Mouse (Mus musculus): ENCODE measurements around the gene Gm36210.

The Gm36210 gene

DNA sequence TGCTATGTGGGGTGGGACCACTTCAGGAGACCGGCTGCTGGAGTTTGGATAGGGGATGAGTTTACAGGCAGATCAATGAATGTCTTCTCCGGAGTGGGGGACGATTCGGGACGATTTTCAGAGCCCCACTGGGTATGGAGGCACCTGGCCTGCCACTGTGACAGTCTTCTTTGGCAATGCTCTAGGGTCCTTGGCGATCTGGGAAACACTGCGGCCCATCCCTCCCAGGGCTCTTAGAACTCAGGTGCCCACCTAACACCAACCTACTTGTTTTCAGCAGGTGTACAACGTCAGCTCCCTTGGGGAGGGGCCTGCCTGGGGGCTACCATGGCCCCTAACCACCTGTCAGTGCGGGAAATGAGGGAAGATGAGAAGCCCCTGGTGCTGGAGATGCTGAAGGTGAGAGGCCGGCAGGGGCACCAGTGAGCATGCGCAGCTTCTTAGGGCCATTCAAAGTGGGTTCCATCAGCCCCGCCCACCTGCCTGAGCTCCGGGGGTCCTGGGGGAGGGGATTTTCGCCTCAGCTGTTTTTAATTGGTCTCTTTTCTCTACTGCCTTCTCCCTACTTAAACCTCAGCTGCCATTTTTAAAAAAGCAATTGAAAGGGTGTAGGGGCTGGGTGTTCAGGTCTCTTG, 16.7 kb upstream of the Gm36210 start:
- no peak for DNase-seq (ENCODE audit: low read depth)

DNA sequence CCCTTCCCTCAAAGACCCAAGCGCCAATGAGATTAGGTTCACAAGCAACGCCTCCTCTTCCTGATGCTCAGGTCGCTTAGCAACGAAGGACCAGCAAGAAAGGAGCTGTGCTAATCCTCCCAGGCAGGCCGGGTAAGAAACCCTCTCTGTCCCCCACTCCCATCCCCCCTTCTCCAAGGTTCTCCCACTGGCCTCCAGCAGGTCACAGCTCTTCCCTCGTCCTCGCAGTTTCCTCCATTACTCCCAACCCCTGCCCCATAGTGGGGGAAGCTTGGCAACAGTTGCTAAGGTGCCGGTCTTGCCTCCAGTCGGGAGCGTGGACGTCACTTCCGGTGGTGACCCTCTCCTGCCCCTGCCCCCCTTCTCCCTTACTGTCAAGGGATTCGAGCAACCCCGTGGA, 16.2 kb upstream of the Gm36210 start:
- no peak for DNase-seq (ENCODE audit: low read depth)

DNA sequence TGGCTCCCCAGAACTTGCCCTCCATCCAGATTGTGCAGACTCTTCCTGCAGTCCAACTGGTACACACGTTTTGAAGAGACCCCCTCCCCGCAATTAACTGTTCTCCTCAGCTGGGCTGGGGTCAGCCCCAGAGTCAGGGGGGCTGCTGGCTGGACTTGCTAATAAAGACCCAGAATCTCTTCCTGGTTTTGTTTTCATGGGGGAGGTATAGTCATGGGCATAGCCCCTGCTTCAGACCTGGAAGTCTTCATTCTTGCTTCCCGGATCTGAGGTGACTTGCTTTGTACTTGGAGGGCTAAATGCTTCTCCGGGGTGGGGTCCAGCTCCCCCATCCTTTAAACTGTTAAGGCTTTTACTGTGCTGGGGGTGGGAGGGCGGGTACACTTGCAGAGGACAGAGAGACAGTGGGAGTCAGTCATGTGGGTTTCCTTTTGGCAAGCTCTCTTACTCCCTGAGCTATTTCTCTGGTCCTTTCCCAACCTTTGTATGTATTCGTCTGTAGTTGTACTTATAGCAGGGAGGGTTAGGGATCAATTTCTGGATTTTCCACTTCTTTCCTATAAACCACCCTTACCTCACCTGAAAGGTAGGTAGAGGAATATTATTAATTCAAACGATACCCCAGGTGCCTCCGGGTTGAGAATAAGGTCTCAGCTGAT, 15.6 kb upstream of the Gm36210 start, which contains the start of gene Nat14:
Nat14 (plus strand) TSS at position 205 of the 659 bp plus-strand sequence.
- DNase-seq (ENCODE audit: low read depth), result no peak

DNA sequence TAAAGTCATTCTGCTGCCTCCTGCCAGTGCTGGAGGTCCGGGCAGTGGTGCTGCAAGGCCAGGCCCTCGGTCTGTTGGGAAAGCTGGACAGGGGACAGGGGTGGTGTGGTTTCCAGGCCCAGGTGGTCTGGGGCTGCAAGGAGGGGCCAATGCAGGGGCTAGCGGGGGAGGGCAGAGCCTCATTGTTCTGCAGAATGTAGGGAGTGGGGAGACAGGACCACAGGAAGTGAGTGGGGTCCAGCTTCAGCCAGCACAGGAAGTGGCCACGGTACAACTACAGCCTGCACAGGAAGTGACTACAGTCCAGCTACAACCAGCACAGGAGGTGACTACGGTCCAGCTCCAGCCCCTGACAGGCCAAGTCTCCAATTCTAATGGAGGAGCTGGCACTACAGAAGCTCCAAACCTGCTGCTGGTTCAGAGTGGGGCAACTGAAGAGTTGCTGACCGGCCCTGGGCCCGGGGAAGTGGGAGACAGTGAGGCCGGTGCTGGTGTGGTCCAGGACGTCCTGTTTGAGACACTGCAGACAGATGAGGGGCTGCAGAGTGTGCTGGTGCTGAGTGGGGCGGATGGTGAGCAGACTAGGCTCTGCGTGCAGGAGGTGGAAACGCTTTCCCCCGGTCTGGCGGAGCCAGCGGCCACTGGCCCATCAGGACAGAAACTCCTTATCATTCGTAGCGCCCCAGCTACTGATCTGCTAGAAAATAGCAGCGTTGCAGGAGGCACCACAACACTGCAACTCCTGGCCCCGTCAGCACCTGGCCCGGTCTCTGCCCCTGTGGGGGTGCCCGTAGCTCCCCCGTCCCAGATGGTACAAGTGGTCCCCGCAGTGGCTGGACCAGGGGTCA, 14.9 kb upstream of the Gm36210 start:
- no peak for DNase-seq (ENCODE audit: low read depth)

DNA sequence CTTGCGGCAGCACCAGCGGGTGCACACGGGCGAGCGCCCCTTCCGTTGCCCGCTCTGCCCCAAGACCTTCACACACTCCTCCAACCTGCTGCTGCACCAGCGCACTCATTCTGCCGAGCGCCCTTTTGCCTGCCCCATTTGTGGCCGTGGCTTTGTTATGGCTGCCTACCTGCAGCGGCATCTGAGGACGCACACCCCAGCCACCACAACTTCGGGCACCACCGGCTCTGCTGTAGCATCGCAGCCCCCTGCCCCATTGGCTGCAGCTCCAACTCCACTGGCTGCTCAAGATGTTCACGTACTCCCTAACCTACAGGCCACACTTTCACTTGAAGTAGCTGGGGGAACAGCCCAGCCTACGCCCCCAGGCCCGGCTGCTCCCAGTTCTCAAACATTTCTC, 14.2 kb upstream of the Gm36210 start:
- DNase-seq (ENCODE audit: low read depth), result no peak

DNA sequence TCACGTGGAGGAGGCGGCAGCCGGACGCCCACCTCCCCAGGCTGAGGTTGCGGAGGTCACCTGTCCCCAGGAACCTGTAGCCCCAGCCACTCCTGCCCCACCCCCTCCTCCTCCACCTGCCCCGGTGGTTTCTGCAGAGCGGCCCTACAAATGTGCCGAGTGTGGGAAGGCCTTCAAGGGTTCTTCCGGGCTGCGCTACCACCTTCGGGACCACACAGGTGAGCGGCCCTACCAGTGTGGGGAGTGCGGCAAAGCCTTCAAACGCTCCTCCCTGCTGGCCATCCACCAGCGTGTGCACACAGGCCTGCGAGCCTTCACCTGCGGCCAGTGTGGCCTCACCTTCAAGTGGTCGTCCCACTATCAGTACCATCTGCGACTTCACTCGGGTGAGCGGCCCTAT, 13.7 kb upstream of the Gm36210 start:
- no peak for DNase-seq (ENCODE audit: low read depth)

DNA sequence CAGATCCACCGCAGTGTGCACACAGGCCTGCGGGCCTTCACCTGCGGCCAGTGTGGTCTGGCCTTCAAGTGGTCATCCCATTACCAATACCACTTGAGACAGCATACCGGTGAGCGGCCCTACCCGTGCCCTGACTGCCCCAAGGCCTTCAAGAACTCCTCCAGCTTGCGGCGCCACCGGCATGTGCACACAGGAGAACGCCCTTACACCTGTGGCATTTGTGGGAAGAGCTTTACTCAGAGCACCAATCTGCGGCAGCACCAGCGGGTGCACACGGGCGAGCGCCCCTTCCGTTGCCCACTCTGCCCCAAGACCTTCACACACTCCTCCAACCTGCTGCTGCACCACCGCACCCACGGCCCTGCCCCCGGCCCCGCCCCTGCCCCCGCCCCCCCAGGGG, 12.8 kb upstream of the Gm36210 start:
- DNase-seq (ENCODE audit: low read depth), result no peak

DNA sequence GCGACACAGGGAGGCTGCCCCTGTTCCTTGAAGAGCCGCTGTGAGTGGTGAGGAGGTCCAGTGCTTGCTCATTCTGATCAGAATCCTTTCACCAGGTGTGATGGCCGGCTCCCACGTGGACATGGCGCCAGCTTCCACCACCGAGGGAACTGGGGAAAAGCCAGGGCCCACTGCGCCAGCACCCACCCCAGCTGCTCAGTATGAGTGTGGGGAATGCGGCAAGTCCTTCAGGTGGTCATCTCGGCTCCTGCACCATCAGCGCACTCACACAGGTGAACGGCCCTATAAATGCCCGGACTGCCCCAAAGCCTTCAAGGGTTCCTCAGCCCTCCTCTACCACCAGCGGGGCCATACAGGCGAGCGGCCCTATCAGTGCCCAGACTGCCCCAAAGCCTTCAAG, 12.4 kb upstream of the Gm36210 start:
- no peak for DNase-seq (ENCODE audit: low read depth)

DNA sequence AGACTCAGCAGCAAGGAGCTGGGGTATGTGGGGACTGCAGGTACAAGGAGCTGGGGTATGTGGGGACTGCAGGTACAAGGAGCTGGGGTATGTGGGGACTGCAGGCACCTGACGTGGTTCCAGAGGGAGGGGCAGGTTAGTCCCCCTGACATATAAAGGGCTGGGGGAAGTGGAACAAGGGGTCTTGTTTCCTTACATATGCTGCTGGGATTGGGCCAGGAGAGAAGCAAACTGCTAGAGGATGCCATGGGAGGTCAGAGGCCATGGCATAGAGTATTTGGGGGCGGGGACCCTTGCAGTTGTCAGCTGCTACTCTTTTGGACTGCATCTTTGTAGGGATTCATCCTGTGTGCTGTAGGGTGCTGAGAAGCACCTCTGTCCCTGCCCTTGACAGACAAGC, 11.2 kb upstream of the Gm36210 start:
- DNase-seq (ENCODE audit: low read depth), result no peak

DNA sequence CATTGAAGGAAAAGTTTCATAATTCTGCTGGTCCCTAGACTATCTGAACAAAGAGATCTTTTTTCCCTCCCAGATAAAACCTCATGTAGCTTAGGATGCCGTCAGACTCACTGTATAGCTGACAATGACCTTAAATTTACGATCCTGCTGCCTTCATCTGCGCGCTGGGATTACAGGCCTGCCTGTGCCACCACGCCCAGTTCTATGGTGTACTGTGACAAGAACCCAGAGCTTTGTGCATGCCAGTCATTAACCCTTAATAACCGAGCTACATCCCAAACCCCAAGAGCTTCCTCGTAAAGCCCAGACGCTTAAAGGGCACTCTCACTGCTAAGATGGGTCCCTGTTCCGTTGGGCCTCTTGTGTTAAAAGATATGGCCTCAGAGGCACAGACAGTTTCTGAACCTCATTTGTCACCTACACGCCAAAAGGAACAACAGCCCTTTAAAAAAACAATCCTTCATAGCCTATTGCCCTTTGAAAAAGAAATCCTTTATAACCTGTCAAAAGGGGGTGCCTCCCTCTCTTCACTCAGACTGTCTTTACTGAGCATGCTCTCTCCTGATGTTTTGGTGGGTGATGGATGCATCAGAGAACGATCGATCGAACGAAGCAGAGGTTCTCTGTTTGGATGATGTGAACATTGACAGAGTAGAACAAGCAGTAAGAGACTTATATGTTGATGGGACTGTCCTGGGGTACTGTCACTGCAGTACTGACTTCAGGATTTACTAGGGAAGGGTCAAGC, 9.5 kb upstream of the Gm36210 start:
- DNase-seq (ENCODE audit: low read depth), result no peak

DNA sequence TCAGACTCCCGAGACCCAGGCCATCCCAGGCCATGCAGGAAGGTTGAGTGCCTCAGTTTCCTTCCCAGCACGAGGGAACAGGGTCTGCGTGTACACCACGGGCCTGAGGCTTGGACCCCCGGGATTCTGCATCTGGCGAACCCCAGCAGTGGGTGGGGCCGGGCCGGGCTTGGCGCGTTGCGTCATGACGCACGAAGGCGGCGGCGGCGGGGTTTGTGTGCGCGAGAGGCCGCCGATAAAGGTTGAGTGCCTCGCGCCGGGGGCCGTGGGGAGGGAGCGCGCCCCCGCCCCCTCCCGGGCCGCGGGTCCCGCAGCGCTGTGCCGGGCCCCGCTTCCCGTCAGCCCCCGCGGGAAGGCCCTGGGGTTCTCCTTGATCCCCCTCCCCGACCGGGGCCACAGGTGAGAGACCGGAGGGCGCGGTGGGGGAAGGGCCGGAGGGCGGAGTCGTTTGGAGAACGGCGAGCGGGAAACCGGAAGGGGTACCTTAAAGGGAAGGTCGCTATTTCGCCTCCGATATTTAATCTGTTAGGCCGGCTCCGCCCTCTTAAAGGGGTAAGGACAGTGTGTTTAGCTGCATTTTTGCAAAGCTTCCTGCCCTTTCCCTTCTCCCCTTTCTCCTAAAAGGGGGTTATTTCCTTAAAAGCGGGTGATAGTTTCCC, 8.8 kb upstream of the Gm36210 start, which contains the start of gene Zfp628:
Zfp628 (plus strand) TSS at position 211 of the 659 bp plus-strand sequence.
- DNase-seq (ENCODE audit: low read depth), result peak; percentile 80

DNA sequence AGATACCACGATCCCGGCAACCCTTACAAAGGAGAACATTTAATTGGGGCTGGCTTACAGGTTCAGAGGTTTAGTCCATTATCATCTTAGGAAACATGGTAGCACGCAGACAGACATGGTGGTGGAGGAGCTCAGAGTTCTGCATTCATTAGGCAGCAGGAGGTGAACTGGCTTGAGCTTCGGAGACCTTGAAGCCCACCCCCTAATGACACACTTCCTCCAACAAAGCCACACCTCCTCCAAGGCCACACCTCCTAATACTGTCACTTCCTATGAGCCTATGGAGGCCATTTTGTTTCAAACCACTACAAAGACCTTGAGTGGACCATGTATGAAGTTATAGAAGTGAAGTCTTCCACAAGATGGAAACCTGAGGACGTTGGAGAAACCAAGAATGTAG, 5.9 kb upstream of the Gm36210 start:
- no peak for DNase-seq (ENCODE audit: low read depth)

DNA sequence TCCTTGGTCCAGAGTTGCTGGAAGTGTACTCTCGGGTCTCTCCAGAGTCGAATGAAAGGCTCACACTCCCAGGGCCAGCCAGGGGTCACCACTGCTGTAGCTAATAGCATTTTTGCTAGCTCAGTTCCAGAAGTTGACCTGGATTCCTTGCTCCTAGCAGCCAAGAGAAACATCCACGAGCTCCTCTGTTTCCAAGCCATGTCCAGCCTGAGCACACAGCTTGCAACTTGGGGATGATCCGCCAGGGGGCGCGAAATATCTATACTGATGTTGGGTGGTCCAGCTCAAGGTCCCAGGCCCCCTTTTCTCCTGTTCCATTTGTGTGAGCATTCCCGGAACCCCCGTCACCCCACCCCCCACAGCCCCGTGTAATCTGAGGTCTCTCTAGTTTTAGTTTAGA, 5.2 kb upstream of the Gm36210 start:
- peak; percentile 43 for DNase-seq (ENCODE audit: low read depth)

DNA sequence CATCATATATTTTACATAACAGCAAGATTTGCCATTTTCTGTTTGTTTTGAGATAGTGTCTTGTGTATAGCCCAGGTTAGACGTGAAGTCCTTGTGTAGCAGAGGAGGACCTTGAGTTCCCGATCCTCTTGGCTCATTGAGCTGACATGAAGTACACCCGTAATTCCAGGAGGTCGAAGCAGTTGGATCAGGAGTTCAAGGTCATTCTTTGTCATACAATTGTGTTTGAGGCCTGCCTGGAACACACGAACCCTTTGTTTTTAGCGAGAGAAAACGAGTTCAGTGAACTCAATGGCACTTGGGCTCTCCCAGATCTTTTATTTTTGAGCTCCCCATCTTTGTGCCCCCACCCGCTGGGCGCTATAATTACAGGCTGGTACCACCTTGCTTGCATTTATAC, 3.9 kb downstream of the Gm36210 start:
- DNase-seq (ENCODE audit: low read depth), result no peak

DNA sequence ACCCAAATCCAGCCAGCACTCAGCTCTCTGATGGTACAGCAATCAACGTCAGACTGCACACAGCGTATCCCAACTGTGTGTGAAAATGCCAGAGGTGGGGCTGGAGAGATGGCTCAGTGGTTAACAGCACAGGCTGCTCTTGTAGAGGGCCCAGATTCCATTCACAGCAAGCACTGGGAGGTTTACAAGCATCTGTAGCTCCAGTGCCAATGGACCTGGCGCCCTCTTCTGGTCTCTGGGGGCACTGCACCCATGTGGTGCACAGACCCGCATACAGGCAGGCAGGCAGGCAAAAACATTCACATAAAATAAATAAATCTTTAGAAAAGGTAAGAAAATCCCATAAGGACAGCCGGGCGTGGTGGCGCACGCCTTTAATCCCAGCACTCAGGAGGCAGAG, 5.1 kb downstream of the Gm36210 start:
- no peak for DNase-seq (ENCODE audit: low read depth)

DNA sequence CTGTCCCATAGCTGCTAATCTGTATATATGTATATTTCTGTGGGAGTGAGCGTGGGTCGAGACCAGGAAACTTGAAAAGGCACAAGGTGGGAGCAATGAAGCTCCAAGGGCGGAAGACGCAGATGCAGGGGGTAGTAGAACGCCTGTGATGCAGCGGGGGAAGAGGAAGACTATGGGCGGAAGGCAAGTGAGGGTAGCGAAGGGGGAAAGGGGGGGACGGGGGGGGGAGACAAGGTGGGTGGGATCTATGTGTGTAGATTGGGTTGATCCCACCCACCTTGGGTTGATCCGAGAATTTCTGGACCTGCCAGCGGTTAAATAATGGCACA, 5.8 kb downstream of the Gm36210 start:
- DNase-seq (ENCODE audit: low read depth), result no peak

DNA sequence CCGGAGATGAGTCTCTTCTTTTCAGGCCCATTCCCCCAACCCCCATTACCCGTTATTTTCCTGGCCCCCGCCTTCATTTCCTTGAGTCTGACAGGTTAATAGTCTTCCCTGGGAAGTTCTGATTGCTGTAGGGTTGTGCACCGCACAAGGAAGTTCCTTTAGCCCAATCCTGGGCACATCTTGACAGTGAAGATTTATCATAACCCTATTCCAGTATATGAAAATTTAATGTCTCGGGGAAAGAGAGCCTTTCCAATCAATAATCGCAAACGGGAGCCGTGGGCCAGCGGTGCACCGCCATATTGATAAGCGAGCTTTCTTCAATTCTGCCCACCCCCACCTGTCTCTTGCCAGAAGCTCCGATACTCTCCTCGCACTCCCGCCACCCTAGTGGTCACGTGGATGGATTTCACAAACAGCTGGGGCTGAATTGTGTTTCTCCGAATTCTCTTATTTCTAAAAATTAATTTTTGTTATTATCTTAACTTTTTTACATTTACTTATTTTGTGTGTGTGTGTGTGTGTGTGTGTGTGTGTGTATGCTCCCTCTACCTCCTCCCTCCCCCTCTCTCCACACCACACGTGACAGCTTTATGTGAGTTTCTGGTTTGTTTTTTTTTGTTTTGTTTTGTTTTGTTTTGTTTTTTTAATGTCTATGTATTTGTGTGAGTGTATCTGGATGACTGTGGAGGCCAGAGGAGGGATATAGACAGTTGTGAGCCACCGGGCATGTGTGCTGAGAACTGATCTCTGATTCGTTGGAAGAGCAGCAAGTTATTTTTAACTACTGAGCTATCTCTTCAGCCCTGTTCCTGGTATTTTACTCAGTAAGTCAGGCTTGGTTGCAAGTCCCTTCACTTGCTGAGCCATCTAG, 6.4 kb downstream of the Gm36210 start:
- DNase-seq (ENCODE audit: low read depth), result no peak

DNA sequence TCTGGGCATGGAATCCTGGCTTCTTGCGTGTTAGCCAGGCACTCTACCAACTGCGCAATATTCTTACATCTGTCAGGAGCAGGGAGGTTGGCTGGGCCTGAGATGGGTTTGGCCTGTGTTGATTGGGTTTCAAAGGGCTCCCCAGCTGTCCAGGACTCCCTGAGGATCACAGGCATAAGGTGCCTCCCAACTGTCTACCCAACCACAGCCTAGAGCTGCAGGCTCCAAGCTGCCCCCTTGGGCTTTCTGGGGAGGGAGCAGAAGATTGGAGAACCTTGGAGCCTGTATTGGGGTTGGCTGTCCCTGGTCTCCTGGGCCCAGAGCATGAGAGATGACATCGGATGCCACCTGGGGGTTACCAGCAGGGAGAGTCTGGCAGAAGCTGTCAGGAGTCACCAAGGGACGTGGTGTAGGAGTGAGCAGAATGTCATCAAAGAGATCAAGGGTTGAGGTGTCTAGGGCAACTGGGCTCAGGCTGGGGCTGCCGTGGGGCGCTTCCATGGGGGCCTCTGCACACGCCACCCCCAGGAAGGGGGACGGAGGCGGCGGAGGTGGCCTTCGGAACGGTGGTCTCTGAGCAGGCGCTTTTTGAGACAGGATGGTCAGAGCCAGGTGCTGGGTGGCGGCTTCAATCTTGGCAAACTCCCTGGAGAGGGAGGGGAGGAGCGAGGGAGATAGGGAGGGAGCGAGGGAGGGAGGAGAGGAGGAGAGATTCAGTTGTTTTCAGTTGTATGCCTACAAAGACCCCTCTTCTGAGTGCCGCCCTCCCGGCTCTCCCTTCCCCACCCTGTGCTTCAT, 7.3 kb downstream of the Gm36210 start:
- no peak for DNase-seq (ENCODE audit: low read depth)

DNA sequence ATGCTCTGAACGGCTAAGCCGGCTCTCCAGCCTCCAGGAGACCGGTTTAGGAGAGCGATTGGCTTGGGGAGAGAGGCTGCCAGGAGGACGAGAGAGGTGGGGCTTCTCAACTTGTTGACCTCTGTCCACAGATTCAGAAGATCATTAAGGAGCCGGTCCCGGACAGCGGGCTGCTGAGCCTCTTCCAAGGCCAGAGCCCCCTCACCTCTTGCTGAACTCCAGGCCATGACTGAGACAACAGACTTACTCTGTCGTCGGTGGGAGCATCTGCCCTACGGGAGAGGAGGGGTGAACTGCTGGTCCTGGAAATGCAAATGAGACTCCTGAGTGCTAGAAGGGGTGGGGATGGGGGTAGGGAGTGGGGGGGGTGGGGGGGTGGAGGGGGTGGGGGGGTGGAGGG, 11.1 kb downstream of the Gm36210 start:
- DNase-seq (ENCODE audit: low read depth), result no peak

DNA sequence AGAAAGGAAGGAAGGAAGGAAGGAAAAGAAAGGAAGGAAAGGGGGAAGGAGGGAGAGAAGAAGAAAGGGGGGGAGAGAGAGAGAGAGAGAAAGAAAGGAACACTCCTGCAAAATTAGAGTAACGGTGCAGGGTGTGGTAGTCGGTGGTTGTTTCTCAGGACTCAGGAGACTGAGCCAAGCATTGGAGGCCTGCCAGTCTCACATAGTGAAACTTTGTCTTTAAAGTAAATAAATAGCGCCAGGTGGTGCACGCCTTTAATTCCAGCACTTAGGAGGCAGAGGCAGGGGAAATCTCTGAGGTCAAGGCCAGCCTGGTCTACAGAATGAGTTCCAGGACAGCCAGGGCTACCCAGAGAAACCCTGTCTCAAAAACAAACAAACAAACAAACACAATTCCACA, 19.6 kb downstream of the Gm36210 start:
- peak; percentile 49 for DNase-seq (ENCODE audit: low read depth)
